Mouse (Mus musculus): ENCODE results near the gene Lin7b. TPM values are rescaled to one million over a fixed set of nuclear protein-coding genes. Genes with fewer than 3 reads are reported as not detected.

The Lin7b gene
- total RNA-seq, 2 experiments from 2014 or later: 1.3 to 1.7 TPM

DNA sequence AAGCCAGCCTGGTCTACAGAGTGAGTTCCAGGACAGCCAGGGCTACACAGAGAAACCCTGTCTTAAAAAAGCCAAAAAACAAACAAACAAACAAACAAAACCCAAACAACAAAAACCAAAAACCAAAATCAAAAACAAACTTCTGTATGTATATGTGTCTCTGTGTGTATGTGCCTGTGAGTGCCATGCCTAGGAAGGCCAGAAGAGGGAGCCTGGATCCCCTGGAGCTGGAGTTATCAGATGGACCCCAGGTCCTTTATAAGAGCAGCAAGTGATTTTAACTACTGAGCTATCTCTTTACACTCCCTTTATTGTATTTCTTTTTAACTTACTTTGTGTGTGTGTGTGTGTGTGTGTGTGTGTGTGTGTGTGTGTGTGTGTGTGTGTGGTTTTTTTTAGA, 44.6 kb downstream of the Lin7b start:
- no peak for DNase-seq
- intact Hi-C loops (cut with DNase I): no loop called here

- intact Hi-C loops (cut with DNase I): no loop called here
- no peak for DNase-seq
Observed at GRCm38 (mm10) chr7:45323069-45323468, 47.3 kb downstream of the Lin7b start.

DNA sequence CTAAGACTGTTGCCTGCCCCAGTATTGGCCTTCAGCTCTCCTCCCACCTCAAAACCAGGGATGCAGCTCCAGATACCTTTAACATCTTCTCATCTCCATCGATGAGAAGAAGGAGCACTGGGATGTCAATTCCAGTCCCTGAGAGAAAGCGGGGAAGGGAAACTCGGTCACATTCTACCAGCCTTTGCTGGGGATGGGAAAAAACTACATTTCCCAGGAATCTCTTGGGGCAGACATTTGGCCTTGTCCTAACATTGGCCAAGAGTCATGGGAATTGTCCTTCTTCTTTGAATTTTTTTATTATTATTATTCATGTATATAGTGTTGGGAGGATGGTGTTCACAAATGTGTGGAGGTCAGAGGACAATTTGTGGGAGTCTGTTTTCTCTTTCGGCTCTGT, 48.1 kb downstream of the Lin7b start:
- intact Hi-C loops (cut with DNase I): no loop called here

More for the DNA sequence above, 48.1 kb downstream of the Lin7b start:
- no peak for DNase-seq

Other genes with a start within 250 kb of the Lin7b start
- gene Rps11, start 246.1 kb downstream of the Lin7b start, total RNA-seq (2021): 100 to 1,000 TPM; 567 to 587 TPM
- 100 to 1,000 TPM; 580 to 665 TPM for gene Rpl13a, start 241.8 kb downstream of the Lin7b start, total RNA-seq (2021)
- not detected for gene Gm45713, start 234.4 kb downstream of the Lin7b start, total RNA-seq (2021)
- gene Flt3l, start 234.2 kb downstream of the Lin7b start, total RNA-seq (2021): 10 to 100 TPM in 1 of 2 experiments, 1 to 10 TPM in 1; 7.0 to 16.1 TPM
- 10 to 100 TPM; 41.8 to 43.1 TPM for gene Pih1d1, start 216.3 kb downstream of the Lin7b start, total RNA-seq (2021)
- gene Aldh16a1, start 216.0 kb downstream of the Lin7b start, total RNA-seq (2021): 10 to 100 TPM; 20.6 to 22.8 TPM
- 10 to 100 TPM; 19.7 to 21.0 TPM for gene Slc17a7, start 206.6 kb downstream of the Lin7b start, total RNA-seq (2021)
- not detected for gene Gfy, start 191.0 kb downstream of the Lin7b start, total RNA-seq (2021)
- gene Pth2, start 189.6 kb downstream of the Lin7b start, total RNA-seq (2021): not detected
- not detected for gene Ccdc155, start 165.7 kb downstream of the Lin7b start, total RNA-seq (2021)
- gene Dkkl1, start 158.4 kb downstream of the Lin7b start, total RNA-seq (2021): not detected
- gene Tead2, start 154.8 kb downstream of the Lin7b start, total RNA-seq (2021): 10 to 100 TPM; 10.3 to 11.4 TPM
- gene Cd37, start 131.5 kb downstream of the Lin7b start, total RNA-seq (2021): 1 to 10 TPM; 2.8 to 4.4 TPM
- not detected for gene Slc6a16, start 129.5 kb downstream of the Lin7b start, total RNA-seq (2021)
- not detected for gene Slc6a21, start 93.1 kb downstream of the Lin7b start, total RNA-seq (2021)
- 10 to 100 TPM; 24.6 to 27.4 TPM for gene Trpm4, start 36.8 kb downstream of the Lin7b start, total RNA-seq (2021)
- gene Hrc, start 35.3 kb downstream of the Lin7b start, total RNA-seq (2021): 100 to 1,000 TPM; 842 to 873 TPM
- gene Ppfia3, start 3.6 kb downstream of the Lin7b start, total RNA-seq (2021): not detected
- 10 to 100 TPM; 92.8 to 95.9 TPM for gene Snrnp70, start 25.2 kb upstream of the Lin7b start, total RNA-seq (2021)
- gene Kcna7, start 35.1 kb upstream of the Lin7b start, total RNA-seq (2021): 1 to 10 TPM; 4.5 to 5.8 TPM
- under 1 TPM in 1 of 2 experiments, not detected in 1; 0.30 TPM for gene Ntf5, start 43.1 kb upstream of the Lin7b start, total RNA-seq (2021)
- gene Lhb, start 50.2 kb upstream of the Lin7b start, total RNA-seq (2021): not detected
- gene Gys1, start 64.3 kb upstream of the Lin7b start, total RNA-seq (2021): 100 to 1,000 TPM in 1 of 2 experiments, 10 to 100 TPM in 1; 96.0 to 102 TPM
- gene Ruvbl2, start 67.5 kb upstream of the Lin7b start, total RNA-seq (2021): 10 to 100 TPM; 22.5 to 23.7 TPM
- 100 to 1,000 TPM; 246 to 262 TPM for gene Ftl1, start 89.3 kb upstream of the Lin7b start, total RNA-seq (2021)
- 10 to 100 TPM; 26.9 to 28.5 TPM for gene Bax, start 96.3 kb upstream of the Lin7b start, total RNA-seq (2021)
- under 1 TPM in 1 of 2 experiments, not detected in 1; 0.16 TPM for gene Tulp2, start 111.3 kb upstream of the Lin7b start, total RNA-seq (2021)
- gene Gm45808, start 116.2 kb upstream of the Lin7b start, total RNA-seq (2021): 1 to 10 TPM; 5.4 to 5.8 TPM
- gene Dhdh, start 118.2 kb upstream of the Lin7b start, total RNA-seq (2021): 1 to 10 TPM; 7.6 to 7.7 TPM
- gene Nucb1, start 139.8 kb upstream of the Lin7b start, total RNA-seq (2021): 100 to 1,000 TPM; 140 to 148 TPM
- gene Ppp1r15a, start 155.7 kb upstream of the Lin7b start, total RNA-seq (2021): 10 to 100 TPM; 32.0 to 32.9 TPM
- 1 to 10 TPM; 2.7 to 3.2 TPM for gene Plekha4, start 155.7 kb upstream of the Lin7b start, total RNA-seq (2021)
- under 1 TPM; 0.41 to 0.67 TPM for gene Hsd17b14, start 184.3 kb upstream of the Lin7b start, total RNA-seq (2021)
- 100 to 1,000 TPM; 232 to 235 TPM for gene Bcat2, start 199.6 kb upstream of the Lin7b start, total RNA-seq (2021)
- not detected for gene Fgf21, start 244.9 kb upstream of the Lin7b start, total RNA-seq (2021)
- not detected for gene Fut1, start 246.7 kb upstream of the Lin7b start, total RNA-seq (2021)